Mouse (Mus musculus): Measurements from ENCODE around the gene Rcor3. TPM values are rescaled to one million over a fixed set of nuclear protein-coding genes. Genes with fewer than 3 reads are reported as not detected.
A peak's percentile ranks its signal among the peaks of the same experiment; 100 is the strongest.

Rcor3 gene
- total RNA-seq (2012; rRNA removed) (2.5 and 3.1 TPM in 2 replicates), total RNA-seq (2014; rRNA removed) (1.5 and 1.6 TPM in 2 replicates), polyA plus RNA-seq (2012; ENCODE audit: insufficient read length, low read depth) (3.9 and 4.4 TPM in 2 replicates)

DNA sequence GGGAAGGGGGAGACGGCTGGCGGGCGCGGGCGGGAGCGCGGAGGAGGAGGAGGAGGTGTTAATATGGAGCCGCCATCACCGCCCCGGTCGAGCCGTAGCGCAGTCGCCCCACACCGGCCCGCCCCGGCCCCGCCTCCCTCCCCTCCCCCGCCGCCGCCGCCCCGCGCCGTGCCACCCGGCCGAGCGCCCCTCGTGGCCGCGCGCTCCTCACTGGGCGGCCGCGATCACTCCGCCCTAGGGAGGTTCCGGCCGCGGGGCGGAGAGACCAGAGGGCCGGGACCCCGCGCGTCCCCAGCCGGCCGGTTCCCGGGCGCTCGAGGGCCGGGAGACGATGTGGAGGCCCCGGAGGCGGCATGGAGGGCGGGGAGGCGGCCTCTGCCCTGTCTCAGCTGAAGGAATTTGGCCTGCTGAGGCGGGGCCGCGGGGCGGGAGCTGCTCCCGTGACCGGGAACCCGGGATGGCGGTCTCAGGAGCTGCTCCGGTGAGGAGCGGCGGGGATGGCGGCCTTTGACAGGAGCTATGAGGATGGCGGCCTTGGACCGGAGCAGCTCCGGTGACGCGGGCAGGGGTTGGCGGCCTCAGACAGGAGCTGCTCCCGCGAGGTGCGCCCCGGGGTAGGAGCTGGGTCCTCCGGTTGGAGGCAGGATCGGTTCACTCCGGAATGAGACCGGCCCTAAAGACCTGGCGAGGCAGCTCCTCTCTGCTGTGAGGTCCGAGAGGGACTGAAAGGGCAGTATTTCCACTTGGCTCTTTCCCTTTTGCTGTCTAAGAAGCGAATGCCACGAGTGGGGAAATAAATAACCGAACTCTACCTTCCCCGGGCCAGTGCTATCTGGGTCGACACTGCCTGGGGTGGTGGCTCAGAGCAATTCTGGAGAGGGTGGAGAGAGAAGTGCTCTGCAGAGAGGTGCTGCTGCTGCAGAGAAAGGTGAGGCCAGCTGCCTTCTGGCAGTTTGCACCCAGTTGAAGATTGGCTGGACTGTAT, at the start of gene Rcor3:
Gene Rcor3 (minus strand): TSS at position 137 of the 985 bp plus-strand sequence.
- Histone ChIP-seq H3K36me3 (replicated peaks in 1 of 2; ENCODE audit: control insufficient read depth in 1 of 2, insufficient read depth in 1 of 2, low read length in 1 of 2) (peaks cover 0 to 3% of the 10 kb centered on the region in 2 experiments), H3K4me3 (replicated peaks in 1 of 3; ENCODE audit: low read depth in 2 of 3, low read length in 2 of 3, poor library complexity in 1 of 3) (peak within 1 kb of the TSS; percentile 72 to 97 (median 74)), H3K27me3 (replicated peaks) (peaks cover 9% of the 10 kb centered on the region), H3K4me2 (ENCODE audit: insufficient read depth, low read depth, poor library complexity, severe bottlenecking) (peak within 1 kb of the TSS; percentile 76), H3K4me1 (ENCODE audit: control insufficient read depth in 1 of 2, insufficient read depth in 2 of 2) (peaks cover 0 to 8% of the 10 kb centered on the region in 2 experiments; a peak in 2 of 4 replicates), H3K27ac (ENCODE audit: insufficient read depth, low read depth) (peak within 1 kb of the TSS; percentile 37; the same call in 1 of the 2 replicates), H3K9me3 (replicated peaks; ENCODE audit: low read length) (no peaks in the 10 kb centered on the region), H3K9ac (ENCODE audit: insufficient read depth, low read depth) (peak within 1 kb of the TSS; percentile 90), H3K79me2 (replicated peaks; ENCODE audit: control insufficient read depth, extremely low read depth, insufficient read depth, poor library complexity, severe bottlenecking) (no peaks in the 10 kb centered on the region)
- peak; percentile 37 for DNase-seq (ENCODE audit: extremely low read depth)
- TF ChIP-seq MEF2A (IDR thresholded peaks at IDR 0.05; ENCODE audit: borderline replicate concordance, low read depth, low read length): no peak
- TF ChIP-seq SIN3A (IDR thresholded peaks at IDR 0.05; ENCODE audit: low read length): peak; percentile 47; the same call in 1 of the 2 replicates
- TF ChIP-seq MXI1 (IDR thresholded peaks at IDR 0.05; ENCODE audit: low read depth, low read length): peak; percentile 39; the same call in 1 of the 2 replicates
- TF ChIP-seq MAFK (IDR thresholded peaks at IDR 0.05; ENCODE audit: insufficient replicate concordance, low read length): no peak
- TF ChIP-seq UBTF (IDR thresholded peaks at IDR 0.05; ENCODE audit: low read depth, low read length): peak; percentile 94
- TF ChIP-seq BHLHE40 (IDR thresholded peaks at IDR 0.05; ENCODE audit: low read depth, low read length): peak; percentile 38; the same call in 1 of the 2 replicates
- peak; percentile 55; the same call in 1 of the 2 replicates for TF ChIP-seq NRF1 (IDR thresholded peaks at IDR 0.05; ENCODE audit: low read depth, low read length)
- TF ChIP-seq CHD2 (IDR thresholded peaks at IDR 0.05; ENCODE audit: low read length): no peak
- TF ChIP-seq NELFE (IDR thresholded peaks at IDR 0.05; ENCODE audit: low read depth, low read length): 0 out of 2 replicates have a peak, but pooled peaks have one; percentile 49
- TF ChIP-seq CTCF (conservative IDR thresholded peaks at IDR 0.05 in 1 of 2, IDR thresholded peaks at IDR 0.05 in 1 of 2; ENCODE audit: low read depth in 2 of 2, low read length in 2 of 2): peak in 1 of 2 experiments; percentile 34; a peak in 2 of 4 replicates
- TF ChIP-seq POLR2A (IDR thresholded peaks at IDR 0.05; ENCODE audit: low read depth, low read length): peak; percentile 71
- no peak for TF ChIP-seq KAT2A (IDR thresholded peaks at IDR 0.05; ENCODE audit: insufficient replicate concordance, low read length)
- TF ChIP-seq ZKSCAN1 (IDR thresholded peaks at IDR 0.05; ENCODE audit: borderline replicate concordance, low read depth, low read length): no peak
- in situ Hi-C loops (cut with MboI; ENCODE audit: low pct_ligation_motif_present, low pct_unique_long_range_greater_than_20kb, low sequenced_read_pairs) (no loop called here), dilution Hi-C loops (cut with MboI; ENCODE audit: extremely low pct_ligation_motif_present, extremely low pct_unique_long_range_greater_than_20kb, low sequenced_read_pairs) (no loop called here)

DNA sequence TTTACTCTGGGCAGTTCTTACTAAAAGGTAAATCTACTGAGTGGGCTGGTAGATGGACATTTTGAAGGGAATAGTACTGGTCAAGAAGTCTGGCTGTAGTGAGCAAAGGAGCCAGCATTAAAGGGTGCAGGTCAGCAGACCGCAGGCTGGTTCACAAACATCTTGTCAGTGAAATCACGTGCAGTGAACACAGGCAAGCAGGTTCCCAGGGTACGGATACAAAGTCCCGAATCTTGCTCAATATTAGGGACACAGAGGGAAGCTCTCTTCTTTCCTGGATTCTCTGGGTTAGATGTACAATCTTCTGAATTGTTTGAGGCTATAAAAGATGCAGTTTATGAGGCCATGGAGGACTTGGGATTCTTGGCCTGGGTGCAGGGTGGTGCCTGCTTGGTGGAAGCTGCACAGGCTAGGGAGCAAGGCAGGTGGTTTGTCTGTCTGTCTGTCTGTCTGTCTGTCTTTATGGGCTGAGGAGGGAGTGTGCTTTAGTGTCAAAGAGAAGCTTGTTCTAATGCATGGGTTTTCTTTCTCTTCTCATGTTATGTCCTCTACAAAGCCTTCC, 43.9 kb upstream of the Rcor3 start:
- Histone ChIP-seq H3K27ac (ENCODE audit: insufficient read depth, low read depth) (no peak overlapping the region), H3K36me3 (replicated peaks in 1 of 2; ENCODE audit: control insufficient read depth in 1 of 2, insufficient read depth in 1 of 2, low read length in 1 of 2) (no peaks in the 10 kb centered on the region), H3K4me3 (replicated peaks in 1 of 3; ENCODE audit: low read depth in 2 of 3, low read length in 2 of 3, poor library complexity in 1 of 3) (no peak overlapping the region), H3K9ac (ENCODE audit: insufficient read depth, low read depth) (no peak overlapping the region), H3K4me2 (ENCODE audit: insufficient read depth, low read depth, poor library complexity, severe bottlenecking) (no peak overlapping the region), H3K9me3 (replicated peaks; ENCODE audit: low read length) (no peaks in the 10 kb centered on the region), H3K27me3 (replicated peaks) (peaks cover 11% of the 10 kb centered on the region), H3K4me1 (ENCODE audit: control insufficient read depth in 1 of 2, insufficient read depth in 2 of 2) (0 out of 4 replicates have a peak, but pooled peaks cover 0 to 2% of the 10 kb centered on the region in 2 experiments), H3K79me2 (replicated peaks; ENCODE audit: control insufficient read depth, extremely low read depth, insufficient read depth, poor library complexity, severe bottlenecking) (no peaks in the 10 kb centered on the region)
- TF ChIP-seq BHLHE40 (IDR thresholded peaks at IDR 0.05; ENCODE audit: low read depth, low read length): no peak
- TF ChIP-seq CTCF (conservative IDR thresholded peaks at IDR 0.05 in 1 of 2, IDR thresholded peaks at IDR 0.05 in 1 of 2; ENCODE audit: low read depth in 2 of 2, low read length in 2 of 2): no peak
- TF ChIP-seq RCOR1 (conservative IDR thresholded peaks at IDR 0.05; ENCODE audit: low read depth, low read length): no peak
- TF ChIP-seq SIN3A (IDR thresholded peaks at IDR 0.05; ENCODE audit: low read length): no peak
- no peak for TF ChIP-seq MAZ (IDR thresholded peaks at IDR 0.05; ENCODE audit: low read depth, low read length)
- no peak for DNase-seq (ENCODE audit: extremely low read depth)
- in situ Hi-C loops (cut with MboI; ENCODE audit: low pct_ligation_motif_present, low pct_unique_long_range_greater_than_20kb, low sequenced_read_pairs): loop anchor here (25.0 kb wide), 1 partner anchor 531 kb away; no protein-coding TSS in a partner anchor
- dilution Hi-C loops (cut with MboI; ENCODE audit: extremely low pct_ligation_motif_present, extremely low pct_unique_long_range_greater_than_20kb, low sequenced_read_pairs): no loop called here

Data from CH12.LX (cell line).